Mouse (Mus musculus) ES-E14 (cell line): ENCODE data around the gene Hist1h2ai. TPM values are rescaled to one million over a fixed set of nuclear protein-coding genes. Genes with fewer than 3 reads are reported as not detected.
"Not testable (repeated sequence)": the region's sequence is repeated elsewhere in the genome, so short reads cannot be mapped to it uniquely, and the experiment has no call there.

Experiments used
- DNase-seq: peaks from one replicate; pipeline ENCODE4 v3.0.0-alpha.2; 2013; ENCODE audit warnings: low read depth, low spot score
- H3K27ac ChIP-seq: 2 replicates; pipeline ENCODE4 v1.5.1; 2012; ENCODE audit warnings: low read depth, mild to moderate bottlenecking, low read length, moderate library complexity, mixed read lengths; ENCODE audit not compliant: poor library complexity, insufficient read depth, severe bottlenecking
- H3K36me3 ChIP-seq: 2 replicates; pipeline ENCODE4 v1.6.1; 2012; ENCODE audit warnings: mild to moderate bottlenecking, low read length, moderate library complexity, mixed read lengths; ENCODE audit not compliant: control insufficient read depth, poor library complexity, insufficient read depth, severe bottlenecking
- H3K4me1 ChIP-seq, 2 experiments: fragments of 150-350 bp in 1 of 2; sonication (generic) in 1 of 2; 2 replicates each; pipeline ENCODE4 v1.6.1; 2012; ENCODE audit warnings: low read length in 2 of 2, mild to moderate bottlenecking in 1 of 2, mixed read lengths in 1 of 2; ENCODE audit not compliant: control insufficient read depth in 2 of 2, insufficient read depth in 2 of 2, poor library complexity in 1 of 2
- H3K4me3 ChIP-seq, 2 experiments: fragments of 150-350 bp in 1 of 2; sonication (generic) in 1 of 2; 2 replicates each; pipeline ENCODE4 v1.5.1; 2012; ENCODE audit warnings: low read length in 2 of 2, low read depth in 1 of 2, mild to moderate bottlenecking in 1 of 2, mixed read lengths in 1 of 2; ENCODE audit not compliant: insufficient read depth in 1 of 2, poor library complexity in 1 of 2, severe bottlenecking in 1 of 2
- H3K9ac ChIP-seq: 2 replicates; pipeline ENCODE4 v1.6.1; 2012; ENCODE audit warnings: low read depth, mild to moderate bottlenecking, low read length, mixed read lengths; ENCODE audit not compliant: poor library complexity, insufficient read depth, severe bottlenecking
- H3K9me3 ChIP-seq: fragments of 150-350 bp; sonication (generic); 2 replicates; pipeline ENCODE4 v1.6.1; 2012; ENCODE audit warnings: low read depth, mild to moderate bottlenecking, low read length; ENCODE audit not compliant: control insufficient read depth, insufficient read depth
- CHD2 ChIP-seq: IDR thresholded peaks from 2 replicates; pipeline ENCODE4 v1.6.1; 2014; ENCODE audit warnings: mild to moderate bottlenecking, low read depth, low read length, inconsistent platforms
- HCFC1 ChIP-seq: IDR thresholded peaks from 2 replicates; pipeline ENCODE4 v1.6.1; 2012; ENCODE audit warnings: low read length, inconsistent platforms, borderline replicate concordance; ENCODE audit not compliant: insufficient read depth
- MAFK ChIP-seq: IDR thresholded peaks from 2 replicates; pipeline ENCODE4 v1.6.1; 2014; ENCODE audit warnings: mild to moderate bottlenecking, low read depth, low read length, inconsistent platforms; ENCODE audit not compliant: insufficient read depth
- ZC3H11A ChIP-seq: IDR thresholded peaks from 2 replicates; pipeline ENCODE4 v1.6.1; 2012; ENCODE audit warnings: low read depth, mild to moderate bottlenecking, inconsistent platforms, low read length, borderline replicate concordance
- ZNF384 ChIP-seq: IDR thresholded peaks from 2 replicates; pipeline ENCODE4 v1.6.1; 2012; ENCODE audit warnings: low read depth, low read length, inconsistent platforms
- in situ Hi-C, 2 experiments: fragments of 600-800 bp; cut with MboI; formaldehyde crosslinking; loops; one replicate each; pipeline ENCODE4 v1.15.1; 2025; ENCODE audit warnings: low sequenced_read_pairs in 2 of 2, inconsistent platforms in 1 of 2; ENCODE audit not compliant: unreplicated experiment in 2 of 2
- total RNA-seq: library from RNA; depleted of rRNA; stranded (reverse); fragments of 300-350 nt; gene quantifications from 2 replicates; pipeline ENCODE4 v1.2.3, GENCODE M21; 2012

Gene Hist1h2ai
- total RNA-seq, 1 experiment, result 1,685 TPM

- in situ Hi-C loops, result loop anchor here (25.0 kb wide), 2 partner anchors 308 to 1833 kb away; partner anchors contain the start of genes Hist1h1d (in 2 of the 2), Hist1h2ad (in 2 of the 2), Hist1h2ae (in 2 of the 2) and Hist1h2bf (in 2 of the 2)
- Histone ChIP-seq H3K4me3 (no peak overlapping the region), H3K9me3 (peaks cover 9% of the 10 kb centered on the region), H3K9ac (no peak overlapping the region), H3K36me3 (no peaks in the 10 kb centered on the region), H3K27ac (no peak overlapping the region), H3K4me1 (peaks cover 0 to 2% of the 10 kb centered on the region in 2 experiments; a peak in 1 of 4 replicates)
- TF ChIP-seq ZNF384, result no peak
- DNase-seq, result no peak
These were observed 13.3 kb downstream of the Hist1h2ai start for GRCm38 (mm10) chr13:21729544-21729943.

- no peak for TF ChIP-seq MAFK
- TF ChIP-seq HCFC1, result no peak
- TF ChIP-seq ZC3H11A, result no peak
- no peak for TF ChIP-seq ZNF384
- no peak for TF ChIP-seq CHD2
- Histone ChIP-seq H3K4me3 (no peak overlapping the region), H3K27ac (no peak overlapping the region), H3K4me1 (peaks cover 0 to 2% of the 10 kb centered on the region in 2 experiments; a peak in 1 of 4 replicates), H3K36me3 (no peaks in the 10 kb centered on the region), H3K9ac (no peak overlapping the region), H3K9me3 (peaks cover 3% of the 10 kb centered on the region; the same call in 1 of the 2 replicates)
- in situ Hi-C loops, result loop anchor here (10.0 to 25.0 kb wide), 3 partner anchors 301 to 1829 kb away; partner anchors contain the start of genes Hist1h1d (in 2 of the 2), Hist1h2ad (in 2 of the 2), Hist1h2ae (in 2 of the 2) and Hist1h2ah (in 2 of the 2)
- DNase-seq, result no peak
These were observed 17.2 kb downstream of the Hist1h2ai start for GRCm38 (mm10) chr13:21733466-21733865.

- H3K9ac ChIP-seq, result peak overlapping the region; percentile 84
- H3K27ac ChIP-seq, result peak overlapping the region; percentile 71; the same call in 1 of the 2 replicates
- 0 out of 2 replicates have a peak, but pooled peaks have one; percentile 11 for TF ChIP-seq HCFC1
- TF ChIP-seq ZC3H11A, result no peak
- H3K9me3 ChIP-seq, result peaks cover under 1% of the 10 kb centered on the region; the same call in 1 of the 2 replicates
- DNase-seq, result no peak
- H3K4me3 ChIP-seq, result peak overlapping the region; percentile 1 to 42; a peak in 3 of 4 replicates
- in situ Hi-C loops, result loop anchor here (10.0 to 25.0 kb wide), 3 partner anchors 301 to 1828 kb away; partner anchors contain the start of genes Hist1h1d (in 2 of the 2), Hist1h2ad (in 2 of the 2), Hist1h2ae (in 2 of the 2) and Hist1h2ah (in 2 of the 2)
- no peaks in the 10 kb centered on the region for H3K36me3 ChIP-seq
- H3K4me1 ChIP-seq, result peaks cover 0 to 2% of the 10 kb centered on the region in 2 experiments; a peak in 1 of 4 replicates
These were observed 18.0 kb downstream of the Hist1h2ai start for GRCm38 (mm10) chr13:21734010-21734905.

- peak within 1 kb of the TSS; percentile 84 for H3K9ac ChIP-seq
- H3K27ac ChIP-seq, result peak within 1 kb of the TSS; percentile 91
- not testable (repeated sequence) for H3K36me3 ChIP-seq, H3K4me1 ChIP-seq, H3K9me3 ChIP-seq
- peak within 1 kb of the TSS; percentile 72 to 78 for H3K4me3 ChIP-seq
- in situ Hi-C loops, result loop anchor here (10.0 to 25.0 kb wide), 3 partner anchors 300 to 1827 kb away; partner anchors contain the start of genes Hist1h1d (in 2 of the 2), Hist1h2ad (in 2 of the 2), Hist1h2ae (in 2 of the 2) and Hist1h2ah (in 2 of the 2)
- peak; percentile 87 for DNase-seq
These were observed 18.9 kb downstream of the Hist1h2ai start, which contains the start of gene Hist1h4j for GRCm38 (mm10) chr13:21734906-21735767. Hist1h4j (plus strand) TSS chr13:21735064.
